Mouse (Mus musculus) embryonic fibroblast, embryonic 13.5 days (primary cell): ENCODE data around the gene Mrps34. TPM values are rescaled to one million over a fixed set of nuclear protein-coding genes. Genes with fewer than 3 reads are reported as not detected.

Experiments
- H3K27ac ChIP-seq: 2 replicates; pipeline ENCODE4 v1.5.1; 2012; ENCODE audit warnings: low read length, control low read depth, inconsistent platforms; ENCODE audit not compliant: insufficient read depth
- H3K4me1 ChIP-seq: 2 replicates; pipeline ENCODE4 v1.6.1; 2011; ENCODE audit warnings: low read length; ENCODE audit not compliant: control insufficient read depth, insufficient read depth
- H3K4me3 ChIP-seq: 2 replicates; pipeline ENCODE4 v1.5.1; 2011; ENCODE audit warnings: mild to moderate bottlenecking, control low read depth, low read length; ENCODE audit not compliant: insufficient read depth
- CTCF ChIP-seq: IDR thresholded peaks from 2 replicates; pipeline ENCODE4 v1.5.1; 2011; ENCODE audit warnings: mild to moderate bottlenecking, control low read depth, low read length, moderate library complexity, borderline replicate concordance; ENCODE audit not compliant: insufficient read depth
- POLR2A ChIP-seq: IDR thresholded peaks from 2 replicates; pipeline ENCODE4 v1.6.1; 2011; ENCODE audit warnings: low read depth, mild to moderate bottlenecking, control low read depth, low read length, moderate library complexity
- polyA plus RNA-seq: library from polyadenylated mRNA; stranded (reverse); fragments of >200 nt; gene quantifications from 2 replicates; pipeline ENCODE4 v1.2.4, GENCODE M21; 2011; ENCODE audit warnings: low read depth; ENCODE audit not compliant: missing spikeins, insufficient read length

Gene Mrps34
- polyA plus RNA-seq, 1 experiment = 25.5 TPM

DNA sequence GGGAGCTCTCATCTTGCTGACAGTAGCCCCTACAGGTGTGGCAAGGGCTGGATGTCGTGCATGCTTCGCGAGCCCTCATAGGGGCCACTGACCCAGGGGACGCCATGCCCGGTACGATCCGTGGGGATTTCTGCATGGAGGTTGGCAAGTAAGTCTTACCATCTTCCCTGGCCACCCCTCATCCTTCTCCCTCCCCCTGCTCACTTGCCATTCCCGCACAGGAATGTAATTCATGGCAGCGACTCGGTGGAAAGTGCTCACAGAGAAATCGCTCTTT is 2.0 kb downstream of the Mrps34 start:
- Histone ChIP-seq H3K27ac (no peak overlapping the region), H3K4me3 (peak overlapping the region; percentile 83), H3K4me1 (peaks cover 5% of the 10 kb centered on the region)
- no peak for TF ChIP-seq POLR2A
- TF ChIP-seq CTCF = no peak

GRCm38 (mm10) chr17:24897600-24897999 is 2.7 kb downstream of the Mrps34 start:
- Histone ChIP-seq H3K27ac (no peak overlapping the region), H3K4me1 (peaks cover 5% of the 10 kb centered on the region), H3K4me3 (no peak overlapping the region)
- TF ChIP-seq POLR2A (no peak), CTCF (no peak)

GRCm38 (mm10) chr17:24898041-24898854 is 3.3 kb downstream of the Mrps34 start:
- H3K4me1 ChIP-seq = peaks cover 5% of the 10 kb centered on the region
- TF ChIP-seq CTCF (no peak), POLR2A (no peak)
- H3K27ac ChIP-seq = no peak overlapping the region
- no peak overlapping the region for H3K4me3 ChIP-seq

DNA sequence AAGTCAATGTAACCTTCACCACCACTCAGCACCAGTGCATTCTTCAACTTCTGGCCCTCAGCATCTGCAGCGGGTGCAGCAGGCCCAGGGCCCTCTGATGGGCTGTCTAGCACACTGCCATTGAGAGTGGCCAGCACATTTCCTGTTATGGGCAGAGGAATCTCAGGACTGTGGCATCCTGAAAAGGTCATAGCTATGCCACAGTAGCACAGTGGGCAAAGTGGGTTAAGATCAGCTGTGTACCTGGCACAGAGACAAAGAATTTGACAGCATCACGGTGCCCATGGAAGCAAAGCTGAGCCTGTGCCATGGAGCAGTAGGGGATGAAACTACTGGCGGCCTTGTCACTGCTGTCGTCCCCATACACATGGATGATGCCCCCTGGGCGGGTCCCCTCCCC is 4.2 kb downstream of the Mrps34 start:
- TF ChIP-seq CTCF (no peak), POLR2A (no peak)
- Histone ChIP-seq H3K4me3 (no peak overlapping the region), H3K27ac (no peak overlapping the region), H3K4me1 (peaks cover 5% of the 10 kb centered on the region)

DNA sequence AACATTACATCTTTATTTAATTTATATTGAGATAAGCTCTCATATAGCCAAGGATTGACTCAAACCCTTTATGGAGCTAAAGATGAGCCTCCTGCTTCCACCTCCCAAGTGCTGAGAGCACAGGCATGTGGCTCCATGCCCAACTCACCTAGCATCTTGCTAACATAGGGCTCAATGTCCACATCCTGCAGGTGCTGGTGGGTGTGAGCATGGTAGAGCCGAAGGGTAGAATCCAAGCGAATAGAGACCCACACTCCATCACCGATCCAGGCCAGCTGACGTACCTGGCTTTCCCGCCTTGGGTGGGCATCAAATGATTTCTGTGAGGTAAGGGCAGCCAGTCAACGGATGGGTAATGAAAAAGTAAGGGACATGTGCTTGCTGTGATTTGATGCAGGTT is 5.1 kb downstream of the Mrps34 start:
- Histone ChIP-seq H3K27ac (no peak overlapping the region), H3K4me1 (peaks cover 5% of the 10 kb centered on the region), H3K4me3 (no peak overlapping the region)
- TF ChIP-seq CTCF (no peak), POLR2A (no peak)

DNA sequence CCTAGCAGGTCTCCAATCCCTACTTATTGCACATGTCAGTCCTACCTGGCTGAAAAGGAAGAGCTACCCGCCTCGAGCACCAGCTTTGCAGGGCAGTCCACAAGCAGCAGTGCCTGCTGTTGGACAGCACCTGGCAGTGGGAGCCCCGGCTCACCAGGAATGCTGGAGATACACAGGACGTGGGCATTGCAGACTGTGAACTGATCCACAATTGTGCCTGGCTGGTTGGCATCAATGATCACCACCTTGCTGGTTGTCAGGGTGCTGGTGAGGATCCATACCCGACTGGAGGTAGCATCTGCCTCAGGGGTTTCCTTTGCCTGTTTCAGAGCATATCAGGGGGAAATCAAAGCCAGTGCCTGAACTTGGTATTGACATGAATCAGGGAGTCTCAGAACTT is 7.2 kb downstream of the Mrps34 start:
- TF ChIP-seq CTCF = no peak
- no peak for TF ChIP-seq POLR2A
- no peak overlapping the region for H3K4me3 ChIP-seq

GRCm38 (mm10) chr17:24902671-24903474 is 8.0 kb downstream of the Mrps34 start:
- peak; percentile 26; the same call in 1 of the 2 replicates for TF ChIP-seq CTCF
- TF ChIP-seq POLR2A = no peak
- H3K27ac ChIP-seq = no peak overlapping the region
- no peaks in the 10 kb centered on the region for H3K4me1 ChIP-seq
- no peak overlapping the region for H3K4me3 ChIP-seq

More for the DNA sequence above, 7.2 kb downstream of the Mrps34 start:
- Histone ChIP-seq H3K4me1 (peaks cover 2% of the 10 kb centered on the region), H3K27ac (no peak overlapping the region)

- H3K4me1 ChIP-seq = no peaks in the 10 kb centered on the region
- no peak overlapping the region for H3K4me3 ChIP-seq
- TF ChIP-seq POLR2A = no peak
- TF ChIP-seq CTCF = no peak
- H3K27ac ChIP-seq = no peak overlapping the region
Measured at GRCm38 (mm10) chr17:24903767-24904166, 8.9 kb downstream of the Mrps34 start.

GRCm38 (mm10) chr17:24907591-24907990 is 12.7 kb downstream of the Mrps34 start:
- Histone ChIP-seq H3K4me3 (no peak overlapping the region), H3K4me1 (no peaks in the 10 kb centered on the region), H3K27ac (no peak overlapping the region)
- no peak for TF ChIP-seq POLR2A
- TF ChIP-seq CTCF = no peak

- H3K4me3 ChIP-seq = no peak overlapping the region
- no peaks in the 10 kb centered on the region for H3K4me1 ChIP-seq
- no peak for TF ChIP-seq CTCF
- no peak for TF ChIP-seq POLR2A
- H3K27ac ChIP-seq = no peak overlapping the region
Measured at GRCm38 (mm10) chr17:24913984-24914383, 19.1 kb downstream of the Mrps34 start.

GRCm38 (mm10) chr17:24923246-24923645 is 28.3 kb downstream of the Mrps34 start:
- H3K4me3 ChIP-seq = no peak overlapping the region

More at GRCm38 (mm10) chr17:24923246-24923645, 28.3 kb downstream of the Mrps34 start:
- Histone ChIP-seq H3K27ac (no peak overlapping the region), H3K4me1 (no peaks in the 10 kb centered on the region)
- TF ChIP-seq POLR2A (no peak), CTCF (no peak)
